Mouse (Mus musculus): ENCODE results near the gene Trmt44. TPM values are rescaled to one million over a fixed set of nuclear protein-coding genes. Genes with fewer than 3 reads are reported as not detected.

Trmt44 gene
- 9.3 and 9.4 TPM in 2 replicates for polyA plus RNA-seq (2015; fragmentation: Nextera tagmentation; extraction: Ambion mirVana)

- Histone ChIP-seq H3K9ac (ENCODE audit: low read depth, low read length) (peak within 1 kb of the TSS; percentile 93), H3K4me2 (ENCODE audit: low read depth, low read length) (peak within 1 kb of the TSS; percentile 88), H3K9me3 (ENCODE audit: control insufficient read depth, low read length) (no peaks in the 10 kb centered on the region), H3K36me3 (ENCODE audit: control insufficient read depth, insufficient read depth, low read length) (peaks cover 10% of the 10 kb centered on the region; the same call in 1 of the 2 replicates), H3K27me3 (replicated peaks; ENCODE audit: control insufficient read depth, insufficient read depth, low read length) (no peaks in the 10 kb centered on the region), H3K27ac (ENCODE audit: low read length) (peak within 1 kb of the TSS; percentile 76), H3K4me1 (ENCODE audit: control insufficient read depth, insufficient read depth, low read length) (peaks cover 9% of the 10 kb centered on the region), H3K4me3 (ENCODE audit: low read length) (peak within 1 kb of the TSS; percentile 94)
- peak; percentile 94 for ATAC-seq
- WGBS = 4% methylated on average over 56 of the region's 56 CpGs
Observed at GRCm38 (mm10) chr5:35574653-35575599, at the start of gene Trmt44. Trmt44 (minus strand) TSS chr5:35575070.

GRCm38 (mm10) chr5:35623831-35624230, 49.0 kb upstream of the Trmt44 start:
- no peak for ATAC-seq
- Histone ChIP-seq H3K36me3 (ENCODE audit: control insufficient read depth, insufficient read depth, low read length) (no peaks in the 10 kb centered on the region), H3K9me3 (ENCODE audit: control insufficient read depth, low read length) (no peaks in the 10 kb centered on the region), H3K27ac (ENCODE audit: low read length) (no peak overlapping the region), H3K9ac (ENCODE audit: low read depth, low read length) (no peak overlapping the region), H3K4me2 (ENCODE audit: low read depth, low read length) (no peak overlapping the region), H3K27me3 (replicated peaks; ENCODE audit: control insufficient read depth, insufficient read depth, low read length) (no peaks in the 10 kb centered on the region), H3K4me3 (ENCODE audit: low read length) (no peak overlapping the region), H3K4me1 (ENCODE audit: control insufficient read depth, insufficient read depth, low read length) (peaks cover 2% of the 10 kb centered on the region; the same call in 1 of the 2 replicates)

DNA sequence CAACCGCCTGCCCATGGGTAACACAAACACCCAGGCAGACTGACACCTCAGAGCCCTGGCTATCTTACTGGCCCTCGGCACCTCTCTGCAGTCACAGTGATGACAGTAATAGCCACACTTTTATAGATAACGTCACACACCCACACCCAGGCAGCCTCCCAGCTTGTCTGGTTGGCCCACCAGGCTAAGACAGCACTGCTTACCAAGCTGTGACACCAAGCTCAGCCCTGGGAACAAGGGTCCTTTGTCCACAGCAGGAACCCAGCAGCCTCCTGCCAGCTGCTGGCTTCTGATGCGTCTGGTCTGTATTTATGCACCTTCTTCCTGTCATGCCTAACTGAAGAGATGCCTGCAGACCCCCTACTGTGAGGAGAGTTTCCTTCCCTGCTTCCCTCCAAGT, 46.2 kb upstream of the Trmt44 start:
- peaks cover 3% of the 10 kb centered on the region; the same call in 1 of the 2 replicates for H3K4me1 ChIP-seq (ENCODE audit: control insufficient read depth, insufficient read depth, low read length)
- no peak overlapping the region for H3K4me2 ChIP-seq (ENCODE audit: low read depth, low read length)
- no peak for ATAC-seq
- H3K9me3 ChIP-seq (ENCODE audit: control insufficient read depth, low read length) = no peaks in the 10 kb centered on the region
- H3K36me3 ChIP-seq (ENCODE audit: control insufficient read depth, insufficient read depth, low read length) = no peaks in the 10 kb centered on the region
- no peaks in the 10 kb centered on the region for H3K27me3 ChIP-seq (replicated peaks; ENCODE audit: control insufficient read depth, insufficient read depth, low read length)
- no peak overlapping the region for H3K9ac ChIP-seq (ENCODE audit: low read depth, low read length)
- H3K4me3 ChIP-seq (ENCODE audit: low read length) = no peak overlapping the region
- WGBS = 39% methylated on average over 4 of the region's 4 CpGs
- H3K27ac ChIP-seq (ENCODE audit: low read length) = no peak overlapping the region

- Histone ChIP-seq H3K27ac (ENCODE audit: low read length) (no peak overlapping the region), H3K4me3 (ENCODE audit: low read length) (no peak overlapping the region), H3K27me3 (replicated peaks; ENCODE audit: control insufficient read depth, insufficient read depth, low read length) (no peaks in the 10 kb centered on the region), H3K9ac (ENCODE audit: low read depth, low read length) (no peak overlapping the region), H3K4me2 (ENCODE audit: low read depth, low read length) (no peak overlapping the region), H3K9me3 (ENCODE audit: control insufficient read depth, low read length) (no peaks in the 10 kb centered on the region), H3K4me1 (ENCODE audit: control insufficient read depth, insufficient read depth, low read length) (peaks cover 3% of the 10 kb centered on the region; the same call in 1 of the 2 replicates), H3K36me3 (ENCODE audit: control insufficient read depth, insufficient read depth, low read length) (no peaks in the 10 kb centered on the region)
- ATAC-seq = no peak
- 47% methylated on average over 5 of the region's 5 CpGs for WGBS
Observed at GRCm38 (mm10) chr5:35616943-35617342, 42.1 kb upstream of the Trmt44 start.

DNA sequence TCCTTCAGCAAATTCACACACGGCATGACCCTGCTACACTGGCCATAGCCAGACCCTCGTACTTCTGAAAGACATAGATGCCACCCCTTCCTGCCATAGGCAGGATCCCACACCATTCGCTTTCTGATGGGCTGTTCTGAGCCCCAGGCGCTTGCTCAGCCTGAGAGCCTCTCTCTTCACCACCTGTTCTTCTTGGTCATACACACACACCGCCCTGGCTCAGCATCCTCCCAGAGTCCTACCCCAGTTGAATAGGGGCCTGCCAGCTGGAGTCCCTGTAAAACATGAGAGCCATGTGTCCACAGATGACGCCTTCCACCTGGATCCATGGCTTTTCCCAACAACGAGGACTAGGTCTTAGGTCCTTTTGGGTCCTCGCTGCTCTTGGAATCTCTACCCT, 37.9 kb upstream of the Trmt44 start:
- Histone ChIP-seq H3K36me3 (ENCODE audit: control insufficient read depth, insufficient read depth, low read length) (no peaks in the 10 kb centered on the region), H3K4me3 (ENCODE audit: low read length) (no peak overlapping the region), H3K9me3 (ENCODE audit: control insufficient read depth, low read length) (no peaks in the 10 kb centered on the region), H3K4me1 (ENCODE audit: control insufficient read depth, insufficient read depth, low read length) (peaks cover 20% of the 10 kb centered on the region), H3K4me2 (ENCODE audit: low read depth, low read length) (no peak overlapping the region), H3K27ac (ENCODE audit: low read length) (no peak overlapping the region), H3K27me3 (replicated peaks; ENCODE audit: control insufficient read depth, insufficient read depth, low read length) (no peaks in the 10 kb centered on the region), H3K9ac (ENCODE audit: low read depth, low read length) (no peak overlapping the region)
- no peak for ATAC-seq
- 88% methylated on average over 8 of the region's 8 CpGs for WGBS

DNA sequence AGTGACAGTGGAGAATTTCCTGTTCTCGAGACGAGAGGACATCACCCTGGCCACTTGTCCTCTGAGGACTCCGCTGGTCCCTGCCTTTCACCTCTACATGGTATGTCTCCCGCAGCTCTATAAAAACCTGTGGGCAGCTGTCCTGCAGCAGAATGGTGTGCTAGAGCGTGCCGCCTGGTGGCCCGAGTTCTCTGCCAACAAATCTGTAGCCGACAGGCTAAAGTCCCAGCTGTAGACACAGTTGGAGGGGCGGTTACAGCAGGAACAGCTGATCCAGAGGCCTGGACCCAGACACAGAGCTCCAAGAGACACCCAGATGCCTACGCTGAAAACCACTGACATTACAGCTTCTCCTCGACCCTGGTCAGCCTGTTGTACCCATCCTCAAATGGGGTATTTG, 37.0 kb upstream of the Trmt44 start:
- Histone ChIP-seq H3K4me3 (ENCODE audit: low read length) (no peak overlapping the region), H3K27me3 (replicated peaks; ENCODE audit: control insufficient read depth, insufficient read depth, low read length) (no peaks in the 10 kb centered on the region), H3K4me2 (ENCODE audit: low read depth, low read length) (no peak overlapping the region), H3K36me3 (ENCODE audit: control insufficient read depth, insufficient read depth, low read length) (no peaks in the 10 kb centered on the region), H3K27ac (ENCODE audit: low read length) (no peak overlapping the region), H3K4me1 (ENCODE audit: control insufficient read depth, insufficient read depth, low read length) (peaks cover 23% of the 10 kb centered on the region), H3K9ac (ENCODE audit: low read depth, low read length) (no peak overlapping the region), H3K9me3 (ENCODE audit: control insufficient read depth, low read length) (no peaks in the 10 kb centered on the region)
- 79% methylated on average over 11 of the region's 11 CpGs for WGBS
- no peak for ATAC-seq

- no peaks in the 10 kb centered on the region for H3K9me3 ChIP-seq (ENCODE audit: control insufficient read depth, low read length)
- no peak overlapping the region for H3K27ac ChIP-seq (ENCODE audit: low read length)
- H3K4me3 ChIP-seq (ENCODE audit: low read length) = no peak overlapping the region
- H3K27me3 ChIP-seq (replicated peaks; ENCODE audit: control insufficient read depth, insufficient read depth, low read length) = no peaks in the 10 kb centered on the region
- H3K9ac ChIP-seq (ENCODE audit: low read depth, low read length) = no peak overlapping the region
- no peaks in the 10 kb centered on the region for H3K36me3 ChIP-seq (ENCODE audit: control insufficient read depth, insufficient read depth, low read length)
- H3K4me2 ChIP-seq (ENCODE audit: low read depth, low read length) = no peak overlapping the region
- WGBS = 84% methylated on average over 9 of the region's 9 CpGs
- H3K4me1 ChIP-seq (ENCODE audit: control insufficient read depth, insufficient read depth, low read length) = peaks cover 23% of the 10 kb centered on the region
- no peak for ATAC-seq
Observed at GRCm38 (mm10) chr5:35611170-35611569, 36.3 kb upstream of the Trmt44 start.

DNA sequence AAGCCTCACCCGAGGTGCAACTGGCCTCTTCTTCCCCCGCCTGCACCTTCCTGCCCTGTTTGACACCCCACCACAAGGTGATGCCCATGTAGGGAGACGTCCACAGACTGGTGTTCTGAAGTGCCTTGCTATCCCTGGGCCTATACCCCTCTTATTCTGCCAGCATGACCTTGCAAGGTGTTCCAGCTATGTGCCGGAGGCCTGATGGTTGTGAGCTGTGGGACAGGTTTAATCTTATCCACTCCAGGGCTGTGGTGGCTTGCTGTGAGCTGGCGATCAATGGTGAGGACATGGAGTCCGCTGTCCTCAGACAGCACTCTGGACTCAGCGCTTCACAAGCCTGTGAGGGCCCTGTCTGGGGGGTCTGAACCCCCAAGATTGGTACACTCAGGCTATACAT, 35.5 kb upstream of the Trmt44 start:
- no peaks in the 10 kb centered on the region for H3K27me3 ChIP-seq (replicated peaks; ENCODE audit: control insufficient read depth, insufficient read depth, low read length)
- 89% methylated on average over 7 of the region's 7 CpGs for WGBS
- no peaks in the 10 kb centered on the region for H3K9me3 ChIP-seq (ENCODE audit: control insufficient read depth, low read length)
- no peaks in the 10 kb centered on the region for H3K36me3 ChIP-seq (ENCODE audit: control insufficient read depth, insufficient read depth, low read length)
- ATAC-seq = no peak
- peaks cover 23% of the 10 kb centered on the region for H3K4me1 ChIP-seq (ENCODE audit: control insufficient read depth, insufficient read depth, low read length)
- no peak overlapping the region for H3K4me2 ChIP-seq (ENCODE audit: low read depth, low read length)
- H3K27ac ChIP-seq (ENCODE audit: low read length) = no peak overlapping the region
- no peak overlapping the region for H3K9ac ChIP-seq (ENCODE audit: low read depth, low read length)
- H3K4me3 ChIP-seq (ENCODE audit: low read length) = no peak overlapping the region

DNA sequence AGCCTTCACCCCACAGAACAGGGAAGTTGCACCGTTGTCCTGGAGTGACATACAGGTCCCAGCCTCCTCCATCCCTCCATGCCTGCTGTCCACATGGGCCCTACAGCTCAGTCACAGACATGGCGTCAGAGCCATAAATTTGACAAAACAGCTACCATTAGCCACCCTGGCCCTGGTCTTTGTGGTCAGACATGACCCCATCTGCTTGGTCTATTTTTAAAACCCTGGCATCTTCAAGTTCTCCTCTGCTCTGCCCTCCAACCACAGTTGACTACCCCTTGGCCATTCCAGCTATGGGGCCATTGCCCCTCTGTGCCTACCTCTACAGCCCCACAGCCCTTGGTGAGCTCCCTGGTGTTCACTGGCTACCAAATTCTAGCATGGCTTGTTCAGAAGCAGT, 35.1 kb upstream of the Trmt44 start:
- Histone ChIP-seq H3K4me1 (ENCODE audit: control insufficient read depth, insufficient read depth, low read length) (peaks cover 23% of the 10 kb centered on the region), H3K9ac (ENCODE audit: low read depth, low read length) (no peak overlapping the region), H3K27me3 (replicated peaks; ENCODE audit: control insufficient read depth, insufficient read depth, low read length) (no peaks in the 10 kb centered on the region), H3K4me2 (ENCODE audit: low read depth, low read length) (no peak overlapping the region), H3K4me3 (ENCODE audit: low read length) (no peak overlapping the region), H3K36me3 (ENCODE audit: control insufficient read depth, insufficient read depth, low read length) (no peaks in the 10 kb centered on the region), H3K9me3 (ENCODE audit: control insufficient read depth, low read length) (no peaks in the 10 kb centered on the region), H3K27ac (ENCODE audit: low read length) (no peak overlapping the region)
- ATAC-seq = no peak; the same call in 1 of the 2 replicates
- WGBS = 80% methylated on average over 2 of the region's 2 CpGs
